In the genomic region with DNA sequence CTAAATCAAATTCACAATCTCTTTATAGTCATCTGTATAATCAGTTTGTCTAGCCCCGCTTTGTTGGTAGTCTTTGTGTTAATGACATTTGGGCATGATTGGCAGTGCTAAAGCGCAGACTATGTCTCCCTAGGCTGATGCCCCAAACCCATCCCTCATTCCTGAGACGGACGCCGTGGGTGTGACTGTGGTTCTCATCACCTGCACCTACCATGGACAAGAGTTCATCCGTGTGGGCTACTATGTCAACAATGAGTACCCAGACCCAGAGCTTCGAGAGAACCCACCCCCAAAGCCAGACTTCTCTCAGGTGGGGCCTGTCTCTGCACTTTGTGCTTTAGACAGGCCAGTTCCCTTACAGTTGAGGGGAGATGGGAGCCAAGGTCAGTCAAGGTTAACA, we compare ENCODE assay signal across 16 mouse cellular contexts.
"Had no signal": no experiment of that assay in that cellular context is flagged by ENCODE, and none has a peak within 500 bp of the region (broad histone marks: within the 10 kb centered on the region; RNA-seq: fewer than 3 reads in every experiment).

No protein-coding gene starts in this region.

- H3K9ac ChIP-seq: neural tube, embryonic 13.5 days; neural tube, embryonic 15.5 days; stomach, embryonic 15.5 days had no signal

- DNase-seq: retina, postnatal 1 day; right cerebral cortex, adult 18-20 months; right cerebral cortex, postnatal 14 days; right cerebral cortex, postnatal 25 days; right cerebral cortex, postnatal 4 days; spleen, adult 18-20 months; thymus, adult 18-20 months; thymus, adult 2 months; thymus, postnatal 14 days; thymus, postnatal 25 days; thymus, postnatal 36 days; thymus, postnatal 4 days had no signal

- H3K36me3 ChIP-seq: neural tube, embryonic 15.5 days had no signal

- H3K4me3 ChIP-seq: neural tube, embryonic 13.5 days; neural tube, embryonic 15.5 days; stomach, embryonic 15.5 days had no signal

- H3K27me3 ChIP-seq: neural tube, embryonic 13.5 days; neural tube, embryonic 15.5 days; stomach, embryonic 15.5 days had no signal

- H3K27ac ChIP-seq: neural tube, embryonic 13.5 days; neural tube, embryonic 15.5 days; stomach, embryonic 15.5 days; stomach, postnatal 0 days had no signal
